ENCODE assay signal across 8 mouse cellular contexts in genomic region chr8:123318467-123318911, GRCm38 (mm10). TPM values are rescaled to one million over a fixed set of nuclear protein-coding genes. Genes with fewer than 3 reads are reported as not detected.
A peak's percentile ranks its signal among the peaks of the same experiment; 100 is the strongest.
DNase-seq lines count a peak whose midpoint lies in the region; ATAC-seq and TF ChIP-seq lines count a peak whose summit lies in the region.

TSS of gene Fanca (minus strand) at chr8:123318576.

- H3K4me3 ChIP-seq in bone marrow, adult 2 months (replicated peaks; ENCODE audit: control insufficient read depth, low read depth, low read length), result peak within 1 kb of the TSS; percentile 91
- peak within 1 kb of the TSS; percentile 53 for H3K4me3 ChIP-seq in embryonic facial prominence, embryonic 15.5 days (replicated peaks)
- peak within 1 kb of the TSS; percentile 57 for H3K4me3 ChIP-seq in limb, embryonic 14.5 days (replicated peaks; ENCODE audit: low read length)
- H3K4me3 ChIP-seq in midbrain, postnatal 0 days (ENCODE audit: low read depth, low read length), result peak within 1 kb of the TSS; percentile 48

- DNase-seq in 416B (ENCODE audit: low read depth), result peak; percentile 98
- peak; percentile 91 for DNase-seq in heart, adult 8-10 months (ENCODE audit: low spot score)
- peak; percentile 95 for DNase-seq in kidney, adult 9 months
- DNase-seq in limb, embryonic 14.5 days (ENCODE audit: low spot score), result peak; percentile 96
- peak; percentile 94 for DNase-seq in midbrain, postnatal 0 days (ENCODE audit: low spot score)
- DNase-seq in spleen, postnatal 14 days (ENCODE audit: low spot score in 2 of 2), result peak; percentile 91 to 93

- ATAC-seq in embryonic facial prominence, embryonic 15.5 days (ENCODE audit: insufficient number of reproducible peaks, low FRiP score, low TSS enrichment, low read depth), result peak; percentile 97
- ATAC-seq in limb, embryonic 14.5 days (ENCODE audit: low FRiP score, low read depth), result peak; percentile 100
- ATAC-seq in midbrain, postnatal 0 days (ENCODE audit: low FRiP score), result peak; percentile 96

- WGBS in bone marrow, adult 2 months, result 1% methylated on average over 24 of the region's 24 CpGs
- under 1% methylated on average over 24 of the region's 24 CpGs for WGBS in embryonic facial prominence, embryonic 15.5 days
- under 1% methylated on average over 16 of the region's 24 CpGs for WGBS in limb, embryonic 14.5 days
- under 1% methylated on average over 24 of the region's 24 CpGs for WGBS in midbrain, postnatal 0 days

- H3K4me1 ChIP-seq in bone marrow, adult 2 months (ENCODE audit: control insufficient read depth, insufficient read depth, low read length), result no peaks in the 10 kb centered on the region
- H3K4me1 ChIP-seq in embryonic facial prominence, embryonic 15.5 days, result peaks cover 16% of the 10 kb centered on the region
- peaks cover 4% of the 10 kb centered on the region; the same call in 1 of the 2 replicates for H3K4me1 ChIP-seq in limb, embryonic 14.5 days (ENCODE audit: control insufficient read depth, insufficient read depth, low read length)
- no peaks in the 10 kb centered on the region for H3K4me1 ChIP-seq in midbrain, postnatal 0 days (ENCODE audit: insufficient read depth, low read length)

- peak within 1 kb of the TSS; percentile 62 for H3K27ac ChIP-seq in bone marrow, adult 2 months (ENCODE audit: control insufficient read depth, insufficient read depth, low read depth, low read length, poor library complexity)
- H3K27ac ChIP-seq in embryonic facial prominence, embryonic 15.5 days (replicated peaks), result 0 out of 2 replicates have a peak within 1 kb of the TSS, but pooled peaks have one; percentile 28
- no peak within 1 kb of the TSS for H3K27ac ChIP-seq in limb, embryonic 14.5 days (replicated peaks; ENCODE audit: low read depth, low read length)
- H3K27ac ChIP-seq in midbrain, postnatal 0 days (ENCODE audit: low read depth, low read length), result no peak within 1 kb of the TSS

- peak within 1 kb of the TSS; percentile 28 for H3K9ac ChIP-seq in embryonic facial prominence, embryonic 15.5 days
- peak within 1 kb of the TSS; percentile 64 for H3K9ac ChIP-seq in limb, embryonic 14.5 days (ENCODE audit: low read depth, low read length, severe bottlenecking)
- H3K9ac ChIP-seq in midbrain, postnatal 0 days (replicated peaks; ENCODE audit: low read length, poor library complexity, severe bottlenecking), result no peak within 1 kb of the TSS; the same call in 1 of the 2 replicates

- no peaks in the 10 kb centered on the region for H3K36me3 ChIP-seq in embryonic facial prominence, embryonic 15.5 days
- no peaks in the 10 kb centered on the region for H3K36me3 ChIP-seq in limb, embryonic 14.5 days (ENCODE audit: control insufficient read depth, insufficient read depth, low read length)
- no peaks in the 10 kb centered on the region for H3K36me3 ChIP-seq in midbrain, postnatal 0 days (ENCODE audit: insufficient read depth, low read length)

- no peaks in the 10 kb centered on the region for H3K9me3 ChIP-seq in embryonic facial prominence, embryonic 15.5 days (replicated peaks)
- H3K9me3 ChIP-seq in limb, embryonic 14.5 days (ENCODE audit: control insufficient read depth, low read length), result no peaks in the 10 kb centered on the region
- no peaks in the 10 kb centered on the region for H3K9me3 ChIP-seq in midbrain, postnatal 0 days (ENCODE audit: low read length)

- H3K27me3 ChIP-seq in embryonic facial prominence, embryonic 15.5 days, result no peaks in the 10 kb centered on the region
- H3K27me3 ChIP-seq in limb, embryonic 14.5 days (ENCODE audit: control insufficient read depth, insufficient read depth, low read length), result no peaks in the 10 kb centered on the region
- no peaks in the 10 kb centered on the region for H3K27me3 ChIP-seq in midbrain, postnatal 0 days (ENCODE audit: insufficient read depth, low read length)

- TF ChIP-seq POLR2A in bone marrow, adult 2 months (IDR thresholded peaks at IDR 0.05; ENCODE audit: borderline replicate concordance, control insufficient read depth, low read depth, low read length), result peak; percentile 84
- 0 out of 2 replicates have a peak, but pooled peaks have one; percentile 8 for TF ChIP-seq POLR2A in limb, embryonic 14.5 days (IDR thresholded peaks at IDR 0.05; ENCODE audit: borderline replicate concordance, extremely low read depth, insufficient read depth, insufficient read length)

- peak within 1 kb of the TSS; percentile 85 for H3K4me2 ChIP-seq in embryonic facial prominence, embryonic 15.5 days (replicated peaks)
- H3K4me2 ChIP-seq in limb, embryonic 14.5 days (replicated peaks; ENCODE audit: low read depth, low read length, severe bottlenecking), result peak within 1 kb of the TSS; percentile 83
- peak within 1 kb of the TSS; percentile 95 for H3K4me2 ChIP-seq in midbrain, postnatal 0 days (ENCODE audit: low read depth, low read length, poor library complexity, severe bottlenecking)

- no peak for TF ChIP-seq CTCF in bone marrow, adult 2 months (IDR thresholded peaks at IDR 0.05; ENCODE audit: control insufficient read depth, insufficient read depth, low read length)
- TF ChIP-seq CTCF in midbrain, postnatal 0 days (IDR thresholded peaks at IDR 0.05), result peak; percentile 51

RNA-seq across cellular contexts. Expression of gene Fanca, which starts in this region (rescaled TPM):
- polyA plus RNA-seq in bone marrow, adult 2 months (2011; ENCODE audit: insufficient read depth, insufficient read length, low replicate concordance, missing spikeins), result 45.3 and 60.2 TPM in 2 replicates
- polyA plus RNA-seq in embryonic facial prominence, embryonic 15.5 days (2015; fragmentation: Nextera tagmentation; extraction: Ambion mirVana), result 21.0 and 25.4 TPM in 2 replicates
- 1 to 10 TPM; 5.3 to 7.8 (median 6.3) TPM for total RNA-seq in heart, adult 8-10 months (2022)
- polyA plus RNA-seq in limb, embryonic 14.5 days (2012; rRNA removed), result 54.7 and 65.7 TPM in 2 replicates
- polyA plus RNA-seq in limb, embryonic 14.5 days (2014; fragmentation: Nextera tagmentation; extraction: Ambion mirVana), result 23.9 and 24.2 TPM in 2 replicates
- 4.2 and 17.6 TPM in 2 replicates for total RNA-seq in midbrain, postnatal 0 days (2014; rRNA removed)
- polyA plus RNA-seq in midbrain, postnatal 0 days (2015; fragmentation: Nextera tagmentation; extraction: Ambion mirVana), result 3.0 and 3.3 TPM in 2 replicates

Comparison
In these comparisons a context has a peak if more than half of its experiments do, and no peak if none do; other contexts are left out.
1. H3K27ac ChIP-seq: peak in bone marrow, adult 2 months (single experiment) and embryonic facial prominence, embryonic 15.5 days (single experiment); none in limb, embryonic 14.5 days (single experiment) and midbrain, postnatal 0 days (single experiment).
2. Peak in every context shown above with its lines, with median percentiles within 50 percentile points of each other: DNase-seq, H3K4me3 ChIP-seq, ATAC-seq and H3K4me2 ChIP-seq.